Mouse (Mus musculus) neural tube, embryonic 15.5 days (tissue): ENCODE measurements around the gene Ap2b1. TPM values are rescaled to one million over a fixed set of nuclear protein-coding genes. Genes with fewer than 3 reads are reported as not detected.
"Not testable (repeated sequence)": the region's sequence is repeated elsewhere in the genome, so short reads cannot be mapped to it uniquely, and the experiment has no call there.

Experiments
- ATAC-seq: fragments of 200-750 bp; cut with Nextera tagmentation; 2 replicates; pipeline ENCODE4 v1.8.0; 2017; ENCODE audit warnings: mild to moderate bottlenecking, moderate TSS enrichment, moderate library complexity; ENCODE audit not compliant: low FRiP score
- H3K27ac ChIP-seq: fragments of 300-500 bp; sonication (generic); replicated peaks from 2 replicates; pipeline ENCODE4 v1.5.1; 2015; ENCODE audit warnings: mild to moderate bottlenecking, inconsistent platforms
- H3K27me3 ChIP-seq: fragments of 300-500 bp; sonication (generic); replicated peaks from 2 replicates; pipeline ENCODE4 v1.6.1; 2015; ENCODE audit warnings: inconsistent platforms
- H3K36me3 ChIP-seq: fragments of 300-500 bp; sonication (generic); 2 replicates; pipeline ENCODE4 v1.6.1; 2015; ENCODE audit warnings: inconsistent platforms
- H3K4me1 ChIP-seq: fragments of 300-500 bp; sonication (generic); 2 replicates; pipeline ENCODE4 v1.6.1; 2015; ENCODE audit warnings: inconsistent platforms
- H3K4me2 ChIP-seq: fragments of 300-500 bp; sonication (generic); 2 replicates; pipeline ENCODE4 v1.6.1; 2015; ENCODE audit warnings: inconsistent platforms, mild to moderate bottlenecking, moderate library complexity
- H3K4me3 ChIP-seq: fragments of 300-500 bp; sonication (generic); replicated peaks from 2 replicates; pipeline ENCODE4 v1.5.1; 2015; ENCODE audit warnings: mild to moderate bottlenecking, inconsistent platforms
- H3K9ac ChIP-seq: fragments of 300-500 bp; sonication (generic); replicated peaks from 2 replicates; pipeline ENCODE4 v1.6.1; 2015; ENCODE audit warnings: mild to moderate bottlenecking, inconsistent platforms
- H3K9me3 ChIP-seq: fragments of 300-500 bp; sonication (generic); replicated peaks from 2 replicates; pipeline ENCODE4 v1.6.1; 2016; ENCODE audit warnings: inconsistent platforms
- WGBS: fragments of 180-500 bp; shearing (Covaris S2); methylation state at CpG from one replicate; pipeline ENCODE4 v1.1.7; 2015; ENCODE audit warnings: mixed read lengths; 5-methylcytosine and 5-hydroxymethylcytosine counted together
- polyA plus RNA-seq: library from polyadenylated mRNA; unstranded; fragments of >200 nt; fragmentation: Nextera tagmentation; extraction: Ambion mirVana; gene quantifications from 2 replicates; pipeline ENCODE4 v1.2.1, GENCODE M21; 2015

Gene Ap2b1
- polyA plus RNA-seq: 100 and 101 TPM in 2 replicates

GRCm38 (mm10) chr11:83298225-83299195 lies at the start of gene Ap2b1:
TSS of gene Ap2b1 (plus strand) at chr11:83299024.
- Histone ChIP-seq H3K27ac (peak within 1 kb of the TSS; percentile 93), H3K9me3 (no peaks in the 10 kb centered on the region), H3K4me2 (peak within 1 kb of the TSS; percentile 74), H3K27me3 (no peaks in the 10 kb centered on the region), H3K4me3 (peak within 1 kb of the TSS; percentile 74), H3K9ac (peak within 1 kb of the TSS; percentile 87), H3K36me3 (peaks cover 14% of the 10 kb centered on the region), H3K4me1 (peaks cover 50% of the 10 kb centered on the region)
- WGBS: 2% methylated on average over 56 of the region's 56 CpGs
- peak; percentile 92 for ATAC-seq

GRCm38 (mm10) chr11:83257211-83257610 lies 41.6 kb upstream of the Ap2b1 start:
- H3K27me3 ChIP-seq, H3K4me3 ChIP-seq, ATAC-seq, H3K4me2 ChIP-seq, H3K9ac ChIP-seq, H3K36me3 ChIP-seq, H3K9me3 ChIP-seq, H3K4me1 ChIP-seq, H3K27ac ChIP-seq: not testable (repeated sequence)
- WGBS: 55% methylated on average over 5 of the region's 5 CpGs

GRCm38 (mm10) chr11:83262673-83263072 lies 36.2 kb upstream of the Ap2b1 start:
- Histone ChIP-seq H3K36me3 (no peaks in the 10 kb centered on the region), H3K9me3 (no peaks in the 10 kb centered on the region), H3K4me1 (no peaks in the 10 kb centered on the region), H3K27me3 (no peaks in the 10 kb centered on the region), H3K4me3 (no peak overlapping the region), H3K9ac (no peak overlapping the region), H3K27ac (no peak overlapping the region), H3K4me2 (no peak overlapping the region)
- no peak for ATAC-seq
- 95% methylated on average over 1 of the region's 1 CpGs for WGBS

DNA sequence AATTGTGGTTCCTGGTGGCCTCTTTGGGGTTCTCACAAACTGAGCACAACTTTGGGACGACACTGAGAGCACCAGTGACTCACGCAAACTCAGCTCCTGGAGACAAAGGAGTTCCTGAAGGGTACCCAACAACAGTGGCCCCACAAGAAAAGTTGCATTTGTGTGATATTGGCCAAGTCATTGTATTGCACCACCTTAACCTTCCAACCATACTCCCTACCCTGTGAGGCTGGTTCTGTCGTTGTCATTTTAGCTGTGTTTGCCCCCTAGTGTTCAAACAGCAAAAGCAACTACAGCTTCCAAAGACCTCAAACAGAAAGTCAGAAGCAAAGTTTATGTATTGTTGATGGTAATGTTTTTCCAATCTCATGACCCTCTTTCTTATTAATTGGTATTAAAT lies 35.7 kb upstream of the Ap2b1 start:
- 61% methylated on average over 3 of the region's 3 CpGs for WGBS
- Histone ChIP-seq H3K4me3 (no peak overlapping the region), H3K4me1 (no peaks in the 10 kb centered on the region), H3K36me3 (no peaks in the 10 kb centered on the region), H3K9ac (no peak overlapping the region), H3K27me3 (no peaks in the 10 kb centered on the region), H3K4me2 (no peak overlapping the region), H3K9me3 (no peaks in the 10 kb centered on the region), H3K27ac (no peak overlapping the region)
- ATAC-seq: no peak

DNA sequence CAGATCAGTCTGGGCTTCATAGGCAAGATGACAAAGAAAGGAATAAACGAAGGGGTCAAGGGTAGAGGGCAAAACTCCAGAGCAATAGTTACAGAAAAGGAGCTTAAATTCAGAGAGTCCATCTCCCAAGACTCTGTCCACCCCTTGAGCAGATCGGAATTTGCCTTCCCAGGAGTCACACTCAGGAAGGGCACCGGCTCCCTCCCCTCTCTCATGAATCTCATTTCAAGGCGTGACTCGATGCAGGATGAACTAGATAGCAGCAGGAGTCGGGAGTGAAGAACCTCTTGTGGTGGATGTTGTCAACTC lies 28.0 kb upstream of the Ap2b1 start:
- H3K27me3 ChIP-seq: no peaks in the 10 kb centered on the region
- peak overlapping the region; percentile 65 for H3K9ac ChIP-seq
- WGBS: 2% methylated on average over 6 of the region's 6 CpGs
- H3K4me3 ChIP-seq: peak overlapping the region; percentile 57
- H3K36me3 ChIP-seq: no peaks in the 10 kb centered on the region
- H3K4me1 ChIP-seq: peaks cover 6% of the 10 kb centered on the region; the same call in 1 of the 2 replicates
- H3K9me3 ChIP-seq: no peaks in the 10 kb centered on the region
- ATAC-seq: peak; percentile 60
- H3K4me2 ChIP-seq: peak overlapping the region; percentile 69
- H3K27ac ChIP-seq: peak overlapping the region; percentile 87

- H3K4me1 ChIP-seq: peaks cover 6% of the 10 kb centered on the region; the same call in 1 of the 2 replicates
- H3K9me3 ChIP-seq: no peaks in the 10 kb centered on the region
- H3K36me3 ChIP-seq: no peaks in the 10 kb centered on the region
- peak overlapping the region; percentile 65 for H3K9ac ChIP-seq
- peak overlapping the region; percentile 69 for H3K4me2 ChIP-seq
- peak; percentile 92 for ATAC-seq
- peak overlapping the region; percentile 57 for H3K4me3 ChIP-seq
- H3K27me3 ChIP-seq: no peaks in the 10 kb centered on the region
- under 1% methylated on average over 26 of the region's 26 CpGs for WGBS
- peak overlapping the region; percentile 87 for H3K27ac ChIP-seq
Observed at GRCm38 (mm10) chr11:83271151-83271950, 27.5 kb upstream of the Ap2b1 start.

GRCm38 (mm10) chr11:83271951-83272843 lies 26.6 kb upstream of the Ap2b1 start:
- Histone ChIP-seq H3K9ac (no peak overlapping the region), H3K36me3 (no peaks in the 10 kb centered on the region), H3K4me2 (peak overlapping the region; percentile 69), H3K27ac (peak overlapping the region; percentile 87), H3K9me3 (no peaks in the 10 kb centered on the region), H3K4me1 (peaks cover 6% of the 10 kb centered on the region; the same call in 1 of the 2 replicates), H3K27me3 (no peaks in the 10 kb centered on the region), H3K4me3 (no peak overlapping the region)
- 14% methylated on average over 2 of the region's 2 CpGs for WGBS
- ATAC-seq: peak; percentile 79; the same call in 1 of the 2 replicates

DNA sequence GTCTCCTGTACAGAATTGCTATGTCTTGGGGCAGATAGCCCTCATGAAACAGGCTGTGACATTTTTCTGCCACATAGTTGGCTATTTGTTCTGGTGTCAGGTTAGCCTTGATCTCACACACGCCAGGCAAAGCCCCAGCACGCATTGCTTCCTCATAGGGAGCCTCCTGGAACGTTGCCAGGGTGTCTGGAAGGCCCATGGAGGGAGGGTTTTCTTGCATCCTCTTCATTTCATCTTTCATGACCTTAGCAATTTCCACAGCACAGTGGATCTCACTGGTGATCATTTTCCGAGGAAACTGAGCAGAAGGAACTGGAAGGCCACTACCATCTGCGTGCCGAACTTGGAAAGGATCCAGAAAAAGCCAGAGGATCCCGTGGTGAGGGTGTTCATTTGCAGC lies 22.6 kb upstream of the Ap2b1 start:
- Histone ChIP-seq H3K4me2 (no peak overlapping the region), H3K4me1 (no peaks in the 10 kb centered on the region), H3K27ac (no peak overlapping the region), H3K27me3 (no peaks in the 10 kb centered on the region), H3K4me3 (no peak overlapping the region), H3K9me3 (no peaks in the 10 kb centered on the region), H3K36me3 (no peaks in the 10 kb centered on the region), H3K9ac (no peak overlapping the region)
- ATAC-seq: no peak
- 74% methylated on average over 7 of the region's 7 CpGs for WGBS

DNA sequence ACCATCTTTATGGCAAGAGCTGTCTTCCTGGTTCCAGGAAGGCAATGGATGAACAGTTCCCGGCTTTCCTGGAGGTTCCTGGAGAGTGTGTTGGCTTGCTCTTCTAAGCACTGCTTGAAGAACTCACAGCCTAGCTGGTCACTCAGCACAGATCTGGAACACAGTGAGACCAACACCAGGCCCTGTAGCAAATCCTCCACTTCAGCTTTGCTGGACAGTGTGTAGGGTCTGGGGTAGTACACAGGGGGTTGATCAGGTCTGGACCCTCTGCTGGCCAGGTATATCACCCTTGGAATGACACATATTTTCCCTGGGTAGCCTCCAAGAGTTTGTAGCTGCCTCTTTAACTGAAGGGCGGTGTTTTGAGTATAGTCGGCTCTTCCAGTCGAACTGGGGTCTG lies 19.8 kb upstream of the Ap2b1 start:
- no peaks in the 10 kb centered on the region for H3K4me1 ChIP-seq
- H3K27me3 ChIP-seq: no peaks in the 10 kb centered on the region
- H3K9ac ChIP-seq: no peak overlapping the region
- no peak for ATAC-seq
- H3K9me3 ChIP-seq: no peaks in the 10 kb centered on the region
- no peak overlapping the region for H3K27ac ChIP-seq
- no peak overlapping the region for H3K4me3 ChIP-seq
- H3K36me3 ChIP-seq: no peaks in the 10 kb centered on the region
- WGBS: 88% methylated on average over 4 of the region's 4 CpGs
- no peak overlapping the region for H3K4me2 ChIP-seq

GRCm38 (mm10) chr11:83279691-83280090 lies 19.1 kb upstream of the Ap2b1 start:
- ATAC-seq: no peak
- Histone ChIP-seq H3K27ac (no peak overlapping the region), H3K9ac (no peak overlapping the region), H3K4me2 (no peak overlapping the region), H3K4me3 (no peak overlapping the region), H3K4me1 (no peaks in the 10 kb centered on the region), H3K9me3 (no peaks in the 10 kb centered on the region), H3K36me3 (no peaks in the 10 kb centered on the region), H3K27me3 (no peaks in the 10 kb centered on the region)
- 83% methylated on average over 6 of the region's 6 CpGs for WGBS

DNA sequence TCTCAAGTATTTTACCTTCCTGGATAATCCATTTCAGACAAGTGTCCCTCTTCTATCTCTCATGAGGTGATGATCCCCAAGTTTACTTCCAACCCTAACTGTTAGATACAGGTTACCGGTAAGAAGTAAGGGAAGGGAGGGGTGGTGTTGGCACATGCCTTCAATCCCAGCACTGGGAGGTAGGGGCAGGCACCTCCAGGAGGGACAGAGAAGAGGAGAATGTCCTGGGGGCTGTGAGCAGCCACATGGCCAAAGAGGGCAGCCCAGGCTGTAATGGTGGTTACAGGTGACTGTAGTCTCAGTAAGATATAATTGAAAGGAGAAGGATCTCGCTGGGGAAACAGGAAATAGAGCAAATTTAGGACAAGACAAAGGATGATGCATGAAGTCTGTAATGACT lies 16.7 kb upstream of the Ap2b1 start:
- Histone ChIP-seq H3K4me1 (no peaks in the 10 kb centered on the region), H3K27me3 (no peaks in the 10 kb centered on the region), H3K4me2 (no peak overlapping the region), H3K36me3 (no peaks in the 10 kb centered on the region), H3K9me3 (no peaks in the 10 kb centered on the region), H3K4me3 (no peak overlapping the region), H3K27ac (no peak overlapping the region), H3K9ac (no peak overlapping the region)
- no peak for ATAC-seq
- WGBS: 56% methylated on average over 2 of the region's 2 CpGs
